Mouse (Mus musculus) left cerebral cortex, postnatal 4 days (tissue): Measurements from ENCODE around the gene Hoxb1. TPM values are rescaled to one million over a fixed set of nuclear protein-coding genes. Genes with fewer than 3 reads are reported as not detected.

Experiments used
- DNase-seq: peaks from one replicate; pipeline ENCODE4 v3.0.0-alpha.2; 2022
- intact Hi-C: fragments of 180-260 bp; cut with DNase I; formaldehyde crosslinking; loops from one replicate; pipeline ENCODE4 v1.15.1; 2025
- total RNA-seq, 2 experiments: library from RNA; stranded (reverse); gene quantifications; 2 replicates each; pipeline ENCODE4 v1.2.3; 2021

Hoxb1 gene
- total RNA-seq, 2 experiments from 2014 or later: not detected

DNA sequence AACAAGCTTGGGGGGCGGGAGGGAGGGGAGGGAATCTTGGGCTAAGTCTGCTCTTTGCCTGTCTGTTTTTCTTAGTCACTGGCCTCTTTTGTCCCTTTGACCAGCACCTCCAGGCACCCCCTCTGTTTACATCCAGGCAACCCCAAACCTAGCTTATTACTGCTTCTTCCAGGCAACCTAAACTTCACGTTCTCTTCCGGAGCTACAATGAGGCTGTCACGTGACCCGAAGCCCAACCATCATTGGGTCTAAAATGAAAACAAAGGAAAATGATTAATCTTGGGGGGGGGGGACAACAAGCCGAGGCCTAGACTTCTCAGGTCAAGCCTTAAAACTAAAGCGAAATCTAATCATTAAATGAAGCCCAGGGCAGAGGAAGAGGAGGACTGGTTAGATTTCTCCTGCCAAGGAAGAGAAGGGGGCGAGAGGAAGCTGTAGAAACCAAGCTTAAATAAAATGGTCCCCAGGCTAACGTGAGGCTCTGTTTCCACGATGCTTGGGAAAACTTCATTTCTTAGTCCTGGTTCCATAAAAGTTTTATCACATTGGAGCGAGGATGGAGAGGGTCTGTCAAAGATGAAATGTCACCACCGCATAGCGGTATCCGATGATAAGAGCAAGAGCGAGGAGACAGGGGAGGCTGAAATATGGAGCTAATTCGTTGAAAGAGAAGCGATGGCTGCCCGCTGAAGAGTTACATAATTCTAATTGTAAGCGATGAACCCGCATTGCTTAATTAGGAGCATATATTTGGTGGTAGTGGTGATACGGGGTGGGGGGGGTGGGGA is 17.2 kb upstream of the Hoxb1 start:
- DNase-seq: no peak

DNA sequence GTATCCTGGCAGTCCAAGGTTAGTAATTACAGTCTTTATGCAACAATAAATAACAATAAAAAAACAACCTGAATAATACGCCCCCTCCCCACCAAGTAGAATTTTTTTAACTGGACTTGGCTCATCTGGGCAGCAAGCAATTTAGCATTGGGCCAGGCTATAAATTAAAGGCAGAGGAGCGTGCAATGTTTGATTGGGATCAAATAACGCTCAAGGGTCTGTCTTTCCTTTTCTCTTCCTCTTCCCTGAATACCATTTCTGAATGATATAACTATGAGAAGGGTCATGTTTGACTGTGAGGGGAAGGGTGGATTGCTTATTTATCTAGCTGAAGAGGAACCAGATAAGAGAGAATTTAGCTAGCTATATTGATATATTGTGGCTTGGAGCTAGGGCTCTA is 16.6 kb upstream of the Hoxb1 start:
- intact Hi-C loops: no loop called here

More for the DNA sequence above, 17.2 kb upstream of the Hoxb1 start:
- intact Hi-C loops: no loop called here

DNA sequence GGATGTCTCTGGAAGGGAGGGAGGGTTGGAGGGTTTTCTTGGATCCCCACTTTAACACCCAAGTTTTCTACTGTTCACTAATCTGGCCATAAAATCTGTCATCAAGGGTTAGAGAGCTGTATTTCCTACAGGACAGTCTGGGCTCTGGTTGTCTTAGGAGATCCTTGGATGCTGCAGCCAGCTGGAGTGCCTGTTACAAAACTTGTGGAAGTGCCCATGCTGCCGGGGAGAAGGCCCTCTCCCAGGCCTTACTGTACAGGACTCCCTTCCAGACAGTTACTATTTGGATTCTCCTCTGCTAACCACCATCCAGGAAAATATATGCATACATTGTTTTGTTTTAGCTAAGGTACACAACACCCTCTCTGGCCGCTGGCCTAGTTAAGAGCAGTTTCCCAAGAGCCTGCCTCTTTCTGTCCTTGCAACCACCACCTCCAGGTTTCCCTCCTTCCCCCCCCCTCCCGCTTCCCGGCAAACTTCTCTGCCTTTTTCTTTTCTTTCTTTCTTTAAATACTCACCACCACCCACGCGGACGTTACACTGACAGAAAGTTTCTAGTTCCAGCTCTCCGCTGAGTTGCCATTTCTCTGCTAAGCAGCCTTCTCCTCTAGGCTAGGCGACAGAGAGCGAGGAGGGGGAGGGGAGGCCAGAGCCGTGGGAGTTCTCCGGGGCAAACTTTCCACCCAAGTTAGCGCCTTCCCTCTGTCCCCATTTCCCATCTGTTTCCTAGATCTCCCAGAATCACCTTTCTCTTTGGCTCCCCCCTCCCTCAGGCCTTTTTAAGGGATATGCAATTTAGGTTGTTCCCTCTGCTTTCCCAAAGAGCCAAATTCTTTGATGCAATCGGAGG is 15.8 kb upstream of the Hoxb1 start:
- intact Hi-C loops: no loop called here
- no peak for DNase-seq

More for the DNA sequence above, 16.6 kb upstream of the Hoxb1 start:
- DNase-seq: no peak

DNA sequence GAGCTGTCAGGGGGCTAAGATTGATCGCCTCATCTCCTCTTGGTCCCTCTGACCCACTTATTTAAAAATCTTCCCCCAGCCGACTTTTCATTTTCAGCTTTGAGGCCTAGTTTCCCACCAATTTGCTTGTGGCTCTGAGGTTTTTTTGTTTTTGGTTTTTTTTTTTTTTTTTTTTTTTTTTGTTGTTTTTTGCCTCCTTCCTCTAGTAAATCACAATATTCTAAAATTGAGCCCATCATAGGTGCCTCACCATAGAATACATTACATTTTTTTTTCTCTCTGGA is 15.3 kb upstream of the Hoxb1 start, which contains the start of gene Hoxb2:
Hoxb2 (plus strand) TSS at position 185 of the 284 bp plus-strand sequence.
- intact Hi-C loops: no loop called here
- no peak for DNase-seq

DNA sequence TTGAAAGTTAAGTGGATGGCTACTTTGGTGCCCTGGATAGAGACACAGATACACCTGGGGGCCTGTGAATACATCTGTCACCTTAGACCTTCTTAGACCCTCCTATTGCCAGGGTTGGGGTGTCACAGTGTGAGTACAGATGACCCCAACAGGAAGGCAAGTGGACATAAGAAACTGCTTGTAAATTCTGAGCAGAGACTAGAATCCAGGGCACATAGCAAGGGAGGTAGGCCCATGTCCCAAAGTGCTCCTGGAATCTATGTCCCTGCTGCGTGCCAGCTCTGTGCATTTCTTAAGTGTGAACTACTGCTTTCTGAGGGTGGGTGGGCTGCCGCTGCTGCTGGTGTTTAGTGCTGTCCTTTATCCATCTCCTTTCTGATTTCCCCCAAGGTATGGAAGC is 14.8 kb upstream of the Hoxb1 start:
- intact Hi-C loops: no loop called here
- no peak for DNase-seq

DNA sequence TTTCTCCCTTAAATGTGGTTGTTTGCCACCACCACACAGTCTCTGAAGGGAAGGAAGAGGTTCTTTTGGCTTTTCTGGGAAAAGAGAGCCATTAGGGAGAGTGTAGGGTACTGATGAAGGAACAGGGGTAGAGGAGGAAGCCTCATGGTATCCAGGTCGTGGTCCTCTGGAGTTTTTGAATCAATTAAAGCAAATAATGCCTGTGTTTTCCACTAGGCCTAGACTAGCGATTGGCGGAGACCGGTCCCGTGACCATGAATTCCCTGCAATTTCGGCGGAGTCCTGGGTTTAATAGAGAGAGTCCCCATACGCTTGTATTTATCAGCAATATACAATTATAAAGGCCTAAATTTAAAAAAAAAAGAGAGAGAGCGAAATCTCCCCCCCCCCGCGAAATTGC is 14.2 kb upstream of the Hoxb1 start:
- intact Hi-C loops: no loop called here
- DNase-seq: no peak

DNA sequence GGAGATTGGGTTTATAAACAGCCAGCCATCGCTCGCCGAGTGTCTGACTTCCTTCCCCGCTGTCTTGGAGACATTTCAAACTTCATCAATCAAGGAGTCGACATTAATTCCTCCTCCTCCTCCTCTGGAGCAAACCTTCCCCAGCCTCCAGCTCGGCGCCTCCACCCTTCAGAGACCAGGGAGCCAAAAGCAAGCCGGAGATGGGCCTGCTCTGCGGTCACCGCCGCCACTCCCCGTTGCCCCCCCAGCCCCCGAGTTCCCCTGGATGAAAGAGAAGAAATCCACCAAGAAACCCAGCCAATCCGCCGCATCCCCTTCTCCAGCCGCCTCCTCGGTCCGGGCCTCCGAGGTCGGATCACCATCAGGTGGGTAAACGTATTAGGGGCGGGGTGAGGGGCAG is 13.7 kb upstream of the Hoxb1 start:
- intact Hi-C loops: no loop called here

DNA sequence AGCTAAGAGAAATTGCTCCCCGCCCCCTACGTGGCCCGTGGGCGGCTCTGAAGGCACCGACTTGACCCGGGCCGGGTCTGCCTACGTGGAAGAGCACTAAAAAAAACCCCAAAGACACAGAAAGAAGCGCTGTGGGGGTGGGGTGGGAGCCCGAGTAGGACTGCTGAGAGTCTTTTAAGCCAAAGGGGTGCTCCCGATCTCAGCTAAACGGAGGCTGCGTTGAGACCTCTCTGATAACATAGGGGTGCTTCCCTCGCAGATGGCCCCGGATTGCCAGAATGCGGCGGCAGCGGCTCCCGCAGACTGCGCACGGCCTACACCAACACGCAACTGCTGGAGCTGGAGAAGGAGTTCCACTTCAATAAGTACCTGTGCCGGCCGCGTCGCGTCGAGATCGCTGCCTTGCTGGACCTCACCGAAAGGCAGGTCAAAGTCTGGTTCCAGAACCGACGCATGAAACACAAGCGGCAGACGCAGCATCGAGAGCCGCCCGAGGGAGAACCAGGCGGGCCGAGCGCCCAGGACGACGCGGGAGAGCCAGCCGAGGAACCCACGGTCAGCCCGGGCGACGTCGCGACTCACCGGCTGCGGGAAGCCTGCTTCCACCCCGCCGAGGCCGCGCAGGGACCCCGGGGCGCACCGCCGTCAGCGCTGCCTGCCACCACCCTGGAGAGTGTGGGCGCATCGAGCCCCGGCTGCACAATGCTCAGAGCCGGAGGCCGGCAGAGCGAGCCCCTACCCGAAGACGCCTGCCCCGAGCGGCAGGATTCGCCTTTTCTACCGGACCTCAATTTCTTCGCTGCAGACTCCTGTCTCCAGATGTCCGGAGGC is 12.6 kb upstream of the Hoxb1 start:
- intact Hi-C loops: no loop called here
- DNase-seq: no peak

More for the DNA sequence above, 13.7 kb upstream of the Hoxb1 start:
- DNase-seq: no peak

DNA sequence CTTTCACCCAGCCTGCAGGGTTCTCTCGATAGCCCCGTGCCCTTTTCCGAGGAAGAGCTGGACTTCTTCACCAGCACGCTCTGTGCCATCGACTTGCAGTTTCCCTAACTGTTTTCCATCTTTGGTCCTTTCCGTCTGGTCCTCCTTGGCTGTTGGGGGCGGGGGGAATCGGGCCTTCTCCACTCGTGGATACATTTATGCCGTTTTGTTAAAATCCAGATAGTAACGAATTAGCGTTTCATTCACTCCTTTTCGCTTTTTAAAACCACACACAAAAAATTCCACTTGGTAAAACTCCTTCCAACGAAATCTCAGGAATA is 12.1 kb upstream of the Hoxb1 start:
- intact Hi-C loops: no loop called here
- no peak for DNase-seq

DNA sequence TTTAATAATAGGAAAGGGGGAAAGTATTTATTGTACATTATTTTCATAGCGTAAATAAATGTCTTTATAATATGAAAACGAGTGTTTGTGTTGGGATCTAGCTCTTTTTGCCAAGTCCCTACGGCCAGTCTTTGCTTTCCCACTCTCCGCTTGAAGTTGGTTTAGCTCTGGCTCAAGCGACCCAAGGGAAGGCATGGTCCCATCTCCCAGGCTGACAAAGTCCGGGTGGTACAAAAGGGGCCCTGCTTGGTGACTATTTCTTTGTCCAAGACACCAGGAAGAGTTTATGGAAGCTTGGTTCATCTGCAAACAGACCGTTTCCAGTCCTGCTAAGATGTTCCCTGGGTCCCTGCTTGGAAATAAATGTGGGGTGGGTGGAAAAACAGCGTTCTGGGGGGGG is 11.6 kb upstream of the Hoxb1 start:
- intact Hi-C loops: no loop called here
- DNase-seq: no peak

DNA sequence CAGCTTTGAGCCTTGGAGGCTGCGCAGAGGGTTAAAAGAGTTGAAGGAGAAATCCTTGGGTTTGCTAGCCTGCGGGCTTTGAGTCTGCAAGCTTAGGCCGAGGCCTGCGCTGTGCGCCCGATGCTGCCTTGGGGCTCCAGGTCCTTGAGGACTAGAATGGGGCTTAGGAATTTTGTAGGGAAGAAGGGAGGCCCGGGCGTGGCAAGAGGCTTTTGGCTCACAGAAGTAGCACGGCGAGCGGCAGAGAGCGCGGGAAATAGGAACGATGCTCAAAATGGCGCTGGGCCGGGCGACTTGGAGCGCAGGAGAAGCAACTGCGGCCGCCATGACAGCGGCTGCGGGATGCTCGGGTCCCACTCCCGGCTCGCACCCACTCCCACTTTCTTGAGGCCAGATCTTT is 11.2 kb upstream of the Hoxb1 start:
- intact Hi-C loops: no loop called here
- no peak for DNase-seq

DNA sequence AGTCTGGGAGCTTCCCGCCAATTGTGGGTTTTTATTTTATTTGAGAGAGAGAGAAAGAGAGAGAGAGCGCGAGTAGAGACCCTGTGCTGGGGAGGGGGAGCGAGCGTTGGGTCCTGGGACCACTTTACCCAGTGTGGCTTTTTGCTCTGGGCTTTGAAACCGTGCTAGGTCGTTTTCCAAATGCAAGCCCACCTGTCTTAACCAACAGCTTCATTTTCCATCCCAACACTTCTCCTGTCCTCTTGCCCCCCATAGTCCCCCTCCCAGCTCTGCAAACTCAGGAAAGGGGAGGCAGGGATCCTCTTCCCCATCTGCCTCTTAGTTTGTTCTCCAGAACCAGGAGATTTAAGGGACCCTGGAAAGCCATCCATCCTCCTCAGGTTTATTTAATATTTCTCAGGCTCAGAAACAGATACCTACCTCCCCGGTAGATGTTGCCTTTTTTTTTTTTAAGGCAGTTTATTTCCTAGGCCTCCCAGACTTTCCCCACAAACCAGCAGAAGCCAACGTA is 10.7 kb upstream of the Hoxb1 start:
- intact Hi-C loops: no loop called here
- DNase-seq: no peak

DNA sequence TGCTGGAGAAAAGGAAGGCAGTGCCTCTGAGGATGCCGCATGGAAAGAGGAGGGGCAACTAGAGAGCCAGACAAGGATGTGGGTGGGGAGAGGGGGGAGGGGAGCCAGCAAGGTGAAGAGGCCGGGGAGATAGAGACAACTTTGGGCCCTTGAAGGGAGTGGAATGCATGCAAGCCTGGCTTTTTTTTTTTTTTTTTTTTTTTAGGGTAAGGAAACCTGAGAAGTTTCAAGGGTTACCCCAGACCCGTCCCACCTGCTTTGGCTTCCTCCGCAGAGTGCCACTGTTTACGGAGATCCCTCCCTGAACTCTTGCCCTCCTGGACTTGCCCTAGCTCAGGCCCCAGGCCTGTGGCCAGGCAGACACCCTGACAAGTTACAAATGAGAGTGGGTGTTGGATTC is 1.7 kb upstream of the Hoxb1 start:
- intact Hi-C loops: no loop called here
- no peak for DNase-seq

DNA sequence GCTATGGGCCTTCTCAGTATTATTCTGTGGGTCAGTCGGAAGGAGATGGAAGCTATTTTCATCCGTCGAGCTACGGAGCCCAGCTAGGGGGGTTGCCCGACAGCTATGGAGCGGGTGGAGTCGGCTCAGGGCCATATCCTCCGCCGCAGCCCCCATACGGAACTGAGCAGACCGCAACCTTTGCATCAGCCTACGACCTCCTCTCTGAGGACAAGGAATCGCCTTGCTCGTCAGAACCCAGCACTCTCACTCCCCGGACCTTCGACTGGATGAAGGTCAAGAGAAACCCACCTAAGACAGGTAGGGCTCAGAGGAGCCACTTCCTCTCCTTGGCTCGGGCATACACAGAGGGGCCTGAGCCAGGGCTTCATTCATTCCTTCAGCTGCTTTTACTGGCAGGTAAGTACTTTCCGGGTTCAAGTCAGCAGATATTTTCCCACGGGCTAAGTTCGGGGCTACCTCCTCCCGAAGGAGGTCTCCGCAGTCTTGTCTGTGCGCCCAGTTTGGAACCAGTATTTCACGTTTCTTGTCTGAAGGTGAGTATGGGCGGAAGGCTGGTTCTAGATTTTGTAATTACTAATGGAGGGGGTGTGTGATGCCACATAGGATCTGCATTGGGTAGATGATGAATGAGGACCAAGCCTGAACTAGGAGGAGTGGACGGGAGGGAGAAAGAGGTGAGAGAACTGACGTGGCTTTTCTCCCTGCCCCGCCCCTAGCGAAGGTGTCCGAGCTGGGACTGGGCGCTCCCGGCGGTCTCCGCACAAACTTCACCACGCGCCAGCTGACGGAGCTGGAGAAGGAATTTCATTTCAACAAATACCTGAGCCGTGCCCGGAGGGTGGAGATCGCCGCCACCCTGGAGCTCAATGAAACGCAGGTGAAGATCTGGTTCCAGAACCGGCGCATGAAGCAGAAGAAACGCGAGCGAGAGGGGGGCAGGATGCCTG is 815 bp downstream of the Hoxb1 start:
- DNase-seq: no peak
- intact Hi-C loops: no loop called here

DNA sequence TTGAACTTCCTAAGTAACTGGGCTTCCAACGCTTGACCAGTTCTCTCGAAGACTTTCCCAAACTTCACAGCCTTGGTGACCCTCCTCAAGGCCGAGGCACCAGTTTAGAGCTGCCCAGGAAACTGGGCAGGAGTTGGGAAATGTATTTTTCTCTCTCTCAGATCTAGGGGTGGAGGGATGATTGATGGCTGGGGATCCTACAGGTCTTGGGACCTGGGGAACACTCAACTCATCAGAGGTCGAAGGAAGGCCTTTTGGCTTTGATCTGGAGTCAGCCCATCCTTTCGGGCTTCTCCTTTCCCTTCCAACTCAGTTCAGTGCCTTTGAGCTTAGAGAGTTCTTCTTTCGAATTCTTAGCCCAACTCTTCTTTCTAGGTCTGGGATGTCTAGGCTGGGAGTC is 1.6 kb downstream of the Hoxb1 start:
- no peak for DNase-seq
- intact Hi-C loops: no loop called here

DNA sequence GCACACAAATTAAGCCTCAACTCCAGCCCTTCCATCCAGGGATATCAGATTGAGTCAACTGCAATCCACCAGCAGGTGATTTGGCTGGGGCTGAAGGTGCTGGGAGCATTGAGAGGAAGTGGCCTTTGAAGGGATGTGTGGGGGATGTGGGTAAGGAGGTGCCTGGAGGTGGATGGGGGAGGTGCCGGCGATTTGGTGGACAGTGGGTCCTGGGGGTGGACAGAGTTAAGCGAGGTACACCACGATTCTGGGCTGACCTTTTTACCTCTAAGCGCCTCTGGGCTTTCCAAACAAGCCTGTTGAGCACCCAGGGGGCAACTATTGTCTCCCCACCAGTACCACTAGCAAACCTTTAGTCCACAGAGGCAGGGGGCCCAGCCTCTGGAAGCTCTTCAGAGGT is 3.1 kb downstream of the Hoxb1 start:
- intact Hi-C loops: no loop called here
- DNase-seq: no peak

DNA sequence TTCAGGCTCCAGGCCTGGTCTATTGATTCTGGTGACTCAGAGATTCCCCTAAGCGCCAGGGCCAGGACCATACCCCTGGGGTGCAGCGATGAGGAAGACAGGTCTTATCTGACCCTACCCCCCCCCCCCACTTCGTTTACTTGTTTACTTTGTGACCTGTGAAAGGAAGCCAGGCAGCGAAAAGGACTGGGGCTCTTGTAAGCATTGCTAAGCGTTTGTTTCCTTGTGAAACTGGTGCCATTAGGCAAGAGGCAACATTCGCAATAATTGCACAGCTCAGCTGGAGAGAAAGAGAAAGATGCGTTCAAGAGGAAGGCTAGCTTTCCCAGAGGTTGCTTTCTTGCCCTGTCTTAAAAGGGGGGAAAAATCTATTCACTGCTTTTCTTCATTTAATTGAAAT is 3.6 kb downstream of the Hoxb1 start:
- intact Hi-C loops: no loop called here
- no peak for DNase-seq

DNA sequence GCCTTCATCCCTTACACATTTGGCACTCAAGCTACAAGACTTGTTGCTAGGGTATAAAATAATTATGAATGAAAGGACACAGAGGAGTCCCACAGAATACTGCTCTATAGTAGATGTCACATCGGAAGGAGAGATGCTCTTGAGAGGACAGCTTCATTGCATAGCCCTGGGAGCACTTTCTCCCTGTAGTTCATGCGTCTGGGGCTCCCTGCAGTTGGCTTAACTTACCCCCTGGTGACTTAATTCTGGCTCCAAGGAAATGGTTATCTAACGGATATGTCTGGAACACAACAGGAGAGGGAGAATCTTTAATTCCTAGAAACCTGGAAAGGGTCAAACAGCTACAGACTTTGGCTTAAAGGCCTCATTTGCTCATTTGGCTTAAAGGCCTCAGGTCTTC is 6.2 kb downstream of the Hoxb1 start:
- intact Hi-C loops: no loop called here
- no peak for DNase-seq

DNA sequence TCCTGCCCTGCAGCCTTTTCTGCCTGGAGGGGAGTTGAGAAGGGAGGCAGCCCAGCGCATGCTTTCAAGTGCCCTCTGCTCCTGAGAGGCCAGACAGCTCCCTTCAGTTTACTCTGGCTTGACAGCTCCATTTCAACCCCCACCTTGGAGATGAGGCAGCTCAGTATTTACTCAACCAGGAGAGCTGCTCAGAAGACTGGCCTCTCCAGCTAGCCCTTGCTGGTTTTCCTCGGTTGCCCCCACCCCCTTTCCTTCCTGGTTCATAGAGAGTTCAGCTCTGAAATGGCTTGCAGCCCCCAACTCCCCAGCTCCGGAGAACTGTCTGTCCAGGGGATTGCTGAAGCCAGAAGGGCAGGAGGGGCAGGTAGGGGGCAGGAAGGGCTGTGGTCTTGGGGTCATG is 7.0 kb downstream of the Hoxb1 start:
- DNase-seq: no peak
- intact Hi-C loops: no loop called here

DNA sequence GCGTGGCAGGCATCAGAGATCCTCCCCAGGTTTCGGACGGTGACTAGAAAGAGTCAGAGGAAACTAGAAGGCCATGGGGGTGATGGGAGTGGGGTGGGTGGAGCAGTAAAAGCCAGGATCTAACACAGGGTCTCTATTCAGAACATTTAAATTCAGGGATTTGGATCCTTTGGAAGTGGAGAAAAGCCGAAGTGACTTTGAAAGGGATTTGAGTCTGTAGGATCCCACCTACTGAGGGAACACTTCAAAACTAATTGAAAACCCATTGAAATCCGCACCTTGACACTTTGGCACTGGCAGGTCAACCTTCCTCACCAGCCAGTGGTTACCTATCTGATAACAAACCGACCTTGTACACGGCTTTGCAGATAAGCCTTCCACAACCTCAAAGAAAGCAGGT is 9.3 kb downstream of the Hoxb1 start:
- intact Hi-C loops: no loop called here
- DNase-seq: no peak
